In the genomic region with DNA sequence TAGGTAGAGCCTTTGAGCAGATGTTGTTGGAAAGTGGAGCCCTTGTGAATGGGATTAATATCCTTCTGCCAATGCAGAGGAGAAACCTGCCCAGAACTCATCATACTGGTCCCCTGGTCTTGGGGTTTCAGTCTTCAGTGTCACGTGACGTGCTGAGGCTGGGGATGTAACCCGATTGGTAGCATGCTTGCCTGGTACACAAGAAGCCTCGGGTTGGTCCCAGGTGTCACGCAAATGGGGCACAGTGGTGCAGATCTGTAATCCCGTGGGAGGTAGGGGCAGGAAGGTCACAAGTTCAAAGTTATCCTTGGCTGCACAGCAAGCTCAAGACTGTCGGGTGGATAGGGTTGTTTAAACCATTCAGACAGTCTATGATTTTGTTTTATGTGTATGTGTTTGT, we compare ENCODE assay signal across 13 mouse cellular contexts.
"Had no signal": no experiment of that assay in that cellular context is flagged by ENCODE, and none has a peak within 500 bp of the region (broad histone marks: within the 10 kb centered on the region; RNA-seq: fewer than 3 reads in every experiment).

No protein-coding gene starts in this region.

- H3K27ac ChIP-seq: intestine, embryonic 15.5 days; limb, embryonic 12.5 days; liver, embryonic 13.5 days; lung, embryonic 15.5 days; macrophage; stomach, postnatal 0 days had no signal

- H3K36me3 ChIP-seq: intestine, embryonic 15.5 days; limb, embryonic 12.5 days; liver, embryonic 13.5 days; lung, embryonic 15.5 days had no signal

- H3K4me3 ChIP-seq: intestine, embryonic 15.5 days; limb, embryonic 12.5 days; liver, embryonic 13.5 days; lung, embryonic 15.5 days; megakaryocyte, embryonic 14.5 days had no signal

- DNase-seq: kidney, adult 18-20 months; kidney, postnatal 14 days; liver; liver, embryonic 13.5 days; liver, postnatal 0 days; thymus, postnatal 4 days had no signal

- H3K4me1 ChIP-seq: lung, embryonic 15.5 days had no signal

- H3K27me3 ChIP-seq: intestine, embryonic 15.5 days; lung, embryonic 15.5 days had no signal

- ATAC-seq: intestine, embryonic 15.5 days; liver, postnatal 0 days; midbrain, embryonic 16.5 days had no signal
